Mouse (Mus musculus) ZHBTc4 (cell line): ENCODE measurements around the gene Ankrd39.
A peak's percentile ranks its signal among the peaks of the same experiment; 100 is the strongest.

Experiments
- DNase-seq: peaks from one replicate; pipeline ENCODE4 v3.0.0-alpha.2; 2011; ENCODE audit warnings: low read depth, low spot score

Ankrd39 gene

DNA sequence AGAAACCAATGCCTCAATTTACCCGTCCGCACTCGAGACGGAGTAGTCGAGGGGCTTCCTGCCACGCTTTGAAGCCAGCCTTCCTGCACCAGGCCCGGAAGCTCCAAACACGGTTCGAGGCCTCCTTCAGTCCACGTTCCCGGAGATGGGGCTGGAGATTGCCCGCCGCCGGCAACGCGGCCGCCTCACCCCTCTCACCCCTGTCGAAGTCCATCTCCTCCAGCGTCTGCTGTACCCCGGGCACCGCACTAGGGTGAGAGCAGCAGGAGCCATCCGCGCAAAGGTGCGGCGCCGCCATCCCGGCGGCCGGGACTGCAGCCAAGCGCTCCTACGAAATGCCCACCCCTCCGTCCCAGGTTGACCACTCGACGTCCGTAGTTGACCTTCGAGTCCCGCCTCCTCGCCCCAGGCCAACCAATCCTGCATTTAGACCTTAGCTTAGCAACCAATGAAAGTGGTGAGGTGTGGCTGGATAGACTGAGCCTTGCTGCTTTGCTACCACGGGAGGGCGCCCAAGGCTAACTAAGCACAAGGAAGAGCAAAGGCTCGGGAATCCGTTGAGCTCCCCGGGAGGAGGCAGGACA, at the start of gene Ankrd39:
Ankrd39 (minus strand) TSS at position 558 of the 584 bp plus-strand sequence.
- peak; percentile 99 for DNase-seq

- peak; percentile 23 for DNase-seq
These were observed 48.9 kb upstream of the Ankrd39 start for GRCm38 (mm10) chr1:36596114-36596513.

GRCm38 (mm10) chr1:36595167-36595931, 48.1 kb upstream of the Ankrd39 start:
- DNase-seq = no peak

DNA sequence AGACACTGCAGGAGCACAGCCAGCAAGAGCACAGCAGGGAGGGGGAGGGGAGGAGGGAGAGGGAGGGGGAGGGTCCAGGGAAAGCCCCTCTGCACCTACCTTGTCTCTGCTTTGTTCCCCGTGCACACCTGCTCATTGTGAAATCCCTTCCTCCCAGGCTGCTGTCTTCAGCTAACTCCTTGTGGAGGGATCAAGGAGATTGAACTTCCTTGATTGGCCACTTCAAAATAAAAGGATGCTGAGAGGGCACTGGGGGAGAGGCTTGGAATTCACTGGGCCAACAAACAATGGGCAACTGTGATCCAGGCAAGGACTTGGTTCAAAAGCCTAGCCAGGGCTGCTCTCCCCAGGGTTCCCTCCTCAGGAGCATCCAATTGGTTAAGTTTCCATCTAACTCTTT, 45.9 kb upstream of the Ankrd39 start:
- peak; percentile 28 for DNase-seq

GRCm38 (mm10) chr1:36591408-36591807, 44.2 kb upstream of the Ankrd39 start:
- no peak for DNase-seq

GRCm38 (mm10) chr1:36590664-36591063, 43.4 kb upstream of the Ankrd39 start:
- DNase-seq = no peak

- DNase-seq = no peak
These were observed 42.2 kb upstream of the Ankrd39 start for GRCm38 (mm10) chr1:36589486-36589885.

DNA sequence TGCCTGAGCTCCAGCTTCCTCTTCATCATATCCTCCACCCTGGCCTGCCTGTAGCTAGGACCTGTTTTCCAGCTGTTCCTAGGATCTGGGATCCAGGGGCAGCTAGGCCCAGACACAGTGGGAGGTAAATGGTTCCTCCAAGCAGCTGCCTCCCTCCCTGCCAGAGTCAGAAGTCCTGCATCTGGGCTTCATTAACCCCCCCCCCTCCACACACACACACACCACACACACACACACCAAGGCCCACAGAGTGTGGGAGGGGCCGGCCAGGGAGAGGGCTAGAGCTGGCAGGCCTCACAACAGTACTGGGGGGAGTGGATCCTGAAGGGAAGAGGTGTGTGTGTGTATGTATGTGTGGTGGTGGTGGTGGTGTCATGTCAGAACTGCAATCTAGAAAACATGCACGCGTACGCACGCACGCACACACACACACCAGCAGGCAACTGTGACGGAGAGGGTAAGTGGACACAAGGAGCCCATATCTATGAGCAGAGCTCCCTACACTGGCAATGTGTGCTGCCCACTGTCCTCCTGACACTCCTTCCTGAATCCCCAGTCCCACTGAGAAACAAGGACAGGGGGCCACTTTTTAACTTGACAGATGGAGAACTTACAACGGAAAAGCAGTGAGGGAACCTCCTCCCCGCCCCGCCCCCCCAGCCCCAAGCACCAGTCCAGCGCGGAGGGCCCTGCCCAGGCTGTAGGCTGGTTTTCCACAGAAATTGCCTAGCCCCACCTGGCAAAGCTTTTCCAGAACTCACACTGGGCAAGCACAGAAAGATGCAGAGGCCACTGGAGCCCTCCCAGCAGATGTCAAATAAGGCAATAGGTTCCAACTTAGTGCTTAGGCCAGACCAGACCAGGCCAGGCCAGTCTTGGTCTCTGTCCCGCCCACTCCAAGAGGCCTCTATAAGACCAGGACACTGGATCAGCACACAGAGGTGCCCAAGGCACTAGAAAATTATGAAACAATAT, 41.5 kb upstream of the Ankrd39 start:
- no peak for DNase-seq

GRCm38 (mm10) chr1:36587860-36588259, 40.6 kb upstream of the Ankrd39 start:
- DNase-seq = no peak

GRCm38 (mm10) chr1:36586288-36586687, 39.0 kb upstream of the Ankrd39 start:
- no peak for DNase-seq

GRCm38 (mm10) chr1:36583408-36584116, 36.3 kb upstream of the Ankrd39 start:
- DNase-seq = no peak

GRCm38 (mm10) chr1:36582211-36582610, 35.0 kb upstream of the Ankrd39 start:
- no peak for DNase-seq

- no peak for DNase-seq
These were observed 34.0 kb upstream of the Ankrd39 start for GRCm38 (mm10) chr1:36581260-36581659.

- peak; percentile 87 for DNase-seq
These were observed 33.4 kb upstream of the Ankrd39 start for GRCm38 (mm10) chr1:36580384-36581207.

DNA sequence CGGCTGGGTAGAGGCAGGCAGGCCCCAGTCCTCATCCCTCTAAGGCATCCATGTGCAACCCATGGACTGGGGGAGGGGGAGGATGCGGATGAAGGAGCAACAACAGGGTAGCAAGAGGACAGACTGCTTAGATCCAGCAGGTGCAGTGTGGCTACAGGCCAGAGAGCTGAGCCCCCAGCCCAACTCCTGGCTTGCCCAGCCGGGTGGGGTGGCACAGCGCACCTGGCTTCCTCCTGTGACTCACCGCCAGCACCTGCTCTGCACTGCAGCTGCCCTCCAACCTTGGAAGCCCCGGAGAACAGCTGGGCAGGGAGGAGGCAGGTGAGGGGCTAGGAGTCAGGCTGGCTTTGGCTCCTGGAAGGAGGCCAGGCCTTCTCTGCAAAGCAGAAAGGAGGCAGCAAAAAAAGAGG, 32.7 kb upstream of the Ankrd39 start:
- DNase-seq = no peak

GRCm38 (mm10) chr1:36576991-36577675, 29.9 kb upstream of the Ankrd39 start:
- no peak for DNase-seq

DNA sequence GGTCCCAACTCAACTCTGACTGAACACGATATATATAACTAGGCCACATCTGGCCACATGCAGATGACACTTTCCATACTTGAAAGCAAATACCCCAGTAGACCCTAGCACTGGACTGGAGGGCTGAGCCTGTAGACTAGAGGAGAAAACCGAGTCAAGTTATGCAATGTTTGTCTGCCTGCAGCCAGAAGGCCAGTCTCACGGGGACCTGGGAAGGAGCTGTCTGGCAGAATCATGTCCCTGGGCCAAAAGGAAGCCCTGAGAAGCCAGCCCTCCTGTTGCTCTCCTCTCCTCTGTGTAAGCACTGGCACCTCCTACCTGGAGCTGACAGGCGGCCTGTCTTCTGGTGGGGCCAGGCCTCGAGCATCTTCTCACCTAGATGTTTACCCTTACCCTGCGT, 28.1 kb upstream of the Ankrd39 start:
- DNase-seq = no peak

DNA sequence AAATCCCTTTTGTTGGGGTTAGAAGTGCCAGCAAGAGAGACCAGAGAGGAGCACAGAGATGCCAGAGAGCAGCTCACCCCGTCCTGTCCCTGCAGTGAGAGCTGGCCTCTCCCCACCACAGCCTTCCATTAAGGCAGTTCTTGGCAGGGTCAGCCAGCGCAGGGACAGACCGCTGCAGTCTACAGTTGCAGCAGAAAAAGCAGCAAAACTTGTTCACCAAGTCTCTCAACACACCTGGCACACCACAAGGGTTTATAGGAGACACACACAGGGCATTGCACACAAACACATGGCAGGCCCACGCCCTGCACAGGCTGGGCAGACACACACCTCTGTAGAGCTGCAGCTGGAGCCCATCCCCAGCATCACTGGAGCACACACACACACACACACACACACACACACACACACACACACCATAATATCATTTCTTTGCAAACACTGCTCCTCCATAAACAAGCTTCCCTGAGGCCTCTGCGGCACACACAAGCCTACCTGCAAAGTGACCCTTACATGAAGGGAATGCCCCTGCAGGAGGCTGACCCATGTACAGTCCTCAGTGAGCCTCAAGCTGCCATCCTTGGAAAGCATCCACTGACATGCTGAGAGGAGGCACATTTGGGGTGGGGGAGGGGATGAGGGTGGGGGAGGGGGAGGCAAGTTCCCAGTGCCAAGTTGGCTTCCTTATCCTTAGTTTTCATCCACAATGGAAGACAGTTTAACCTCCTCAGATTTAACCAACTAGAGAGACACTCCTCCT, 27.1 kb upstream of the Ankrd39 start:
- no peak for DNase-seq

DNA sequence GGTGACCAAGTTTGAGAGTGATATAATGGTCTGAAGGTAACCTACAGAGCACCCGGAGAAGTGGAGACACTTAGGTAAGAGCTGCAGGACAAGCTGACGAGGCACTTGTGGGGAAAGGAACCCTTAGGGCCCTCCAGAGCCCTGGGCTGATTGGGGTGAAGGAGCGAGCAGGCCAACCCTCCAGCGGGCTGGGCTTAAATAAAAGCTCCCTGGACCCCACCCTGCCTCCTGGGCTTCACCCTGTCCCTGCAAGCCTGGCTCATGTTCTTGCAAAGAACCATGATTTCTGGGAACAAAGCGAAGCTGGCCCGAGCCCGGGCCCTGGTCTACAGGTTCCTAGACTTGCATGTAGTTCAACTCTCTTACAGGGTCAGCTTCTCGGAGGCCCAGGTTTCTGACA, 26.3 kb upstream of the Ankrd39 start:
- DNase-seq = no peak
